Mouse (Mus musculus) embryonic facial prominence, embryonic 12.5 days (tissue): Measurements from ENCODE around the gene Fam151a. TPM values are rescaled to one million over a fixed set of nuclear protein-coding genes. Genes with fewer than 3 reads are reported as not detected.
"Not testable (repeated sequence)": the region's sequence is repeated elsewhere in the genome, so short reads cannot be mapped to it uniquely, and the experiment has no call there.

Source experiments
- ATAC-seq: fragments of 200-750 bp; cut with Nextera tagmentation; 2 replicates; pipeline ENCODE4 v1.8.0; 2017; ENCODE audit not compliant: insufficient number of reproducible peaks, insufficient read depth, low FRiP score, low TSS enrichment
- H3K27ac ChIP-seq: fragments of 300-500 bp; sonication (generic); 2 replicates; pipeline ENCODE4 v1.5.1; 2016; ENCODE audit warnings: mild to moderate bottlenecking
- H3K27me3 ChIP-seq: fragments of 300-500 bp; sonication (generic); 2 replicates; pipeline ENCODE4 v1.6.1; 2016; ENCODE audit warnings: mild to moderate bottlenecking, moderate library complexity
- H3K36me3 ChIP-seq: fragments of 300-500 bp; sonication (generic); 2 replicates; pipeline ENCODE4 v1.6.1; 2016; ENCODE audit warnings: mild to moderate bottlenecking
- H3K4me1 ChIP-seq: fragments of 300-500 bp; sonication (generic); 2 replicates; pipeline ENCODE4 v1.6.1; 2016
- H3K4me2 ChIP-seq: fragments of 300-500 bp; sonication (generic); replicated peaks from 2 replicates; pipeline ENCODE4 v1.6.1; 2016; ENCODE audit warnings: mild to moderate bottlenecking, moderate library complexity
- H3K4me3 ChIP-seq: fragments of 300-500 bp; sonication (generic); 2 replicates; pipeline ENCODE4 v1.5.1; 2016; ENCODE audit warnings: mild to moderate bottlenecking
- H3K9ac ChIP-seq: fragments of 300-500 bp; sonication (generic); 2 replicates; pipeline ENCODE4 v1.6.1; 2016; ENCODE audit warnings: mild to moderate bottlenecking, moderate library complexity
- H3K9me3 ChIP-seq: fragments of 300-500 bp; sonication (generic); 2 replicates; pipeline ENCODE4 v1.6.1; 2016; ENCODE audit warnings: mild to moderate bottlenecking, moderate library complexity
- WGBS: fragments of 180-500 bp; shearing (Covaris S2); methylation state at CpG from one replicate; pipeline ENCODE4 v1.1.7; 2016; 5-methylcytosine and 5-hydroxymethylcytosine counted together
- polyA plus RNA-seq: library from polyadenylated mRNA; unstranded; fragments of >200 nt; fragmentation: Nextera tagmentation; extraction: Ambion mirVana; gene quantifications from 2 replicates; pipeline ENCODE4 v1.2.1, GENCODE M21; 2016

Gene Fam151a
- polyA plus RNA-seq, 1 experiment from 2014 or later = 0.19 TPM

DNA sequence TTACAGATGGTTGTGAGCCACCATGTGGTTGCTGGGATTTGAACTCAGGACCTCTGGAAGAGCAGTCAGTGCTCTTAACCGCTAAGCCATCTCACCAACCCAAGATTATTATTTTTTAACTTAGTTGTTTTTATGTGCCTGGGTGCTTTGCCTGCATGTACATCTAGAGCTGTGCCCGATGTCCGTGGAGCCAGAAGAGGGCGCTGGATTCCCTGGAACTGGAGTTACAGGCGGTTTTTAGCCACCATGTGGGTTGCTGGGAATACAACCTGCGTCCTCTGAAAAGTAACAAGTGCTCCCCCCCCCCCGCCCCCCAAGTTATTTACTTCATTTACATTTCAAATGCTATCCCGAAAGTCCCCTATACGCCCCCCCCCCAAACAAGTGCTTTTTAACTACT is 60.1 kb downstream of the Fam151a start:
- not testable (repeated sequence) for ATAC-seq, H3K4me3 ChIP-seq, H3K9me3 ChIP-seq, H3K9ac ChIP-seq, H3K27me3 ChIP-seq, H3K4me1 ChIP-seq, H3K27ac ChIP-seq, H3K4me2 ChIP-seq, H3K36me3 ChIP-seq
- WGBS = 94% methylated on average over 9 of the region's 9 CpGs

DNA sequence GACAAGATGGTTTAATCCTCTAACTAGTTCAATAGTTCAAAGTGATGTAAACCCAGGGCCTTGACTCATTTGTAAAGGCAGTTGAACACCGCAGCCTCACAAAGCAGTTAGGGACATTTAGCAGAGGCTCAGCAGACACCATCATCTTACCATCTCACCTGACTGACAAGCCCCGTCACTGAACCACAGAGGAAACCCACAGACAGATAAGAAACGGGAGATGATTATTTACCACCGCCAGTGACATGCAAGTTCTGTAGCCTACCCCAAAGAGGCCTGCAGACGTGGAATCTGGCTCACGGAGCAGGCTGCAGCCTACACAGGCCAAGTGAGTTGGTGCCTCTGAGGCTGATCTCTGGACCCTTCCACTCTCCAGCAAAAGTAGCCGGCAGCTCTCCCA is 60.6 kb downstream of the Fam151a start:
- Histone ChIP-seq H3K9ac (no peak overlapping the region), H3K36me3 (no peaks in the 10 kb centered on the region), H3K4me2 (no peak overlapping the region), H3K4me1 (peaks cover 11% of the 10 kb centered on the region; the same call in 1 of the 2 replicates), H3K27me3 (no peaks in the 10 kb centered on the region), H3K27ac (no peak overlapping the region), H3K4me3 (no peak overlapping the region), H3K9me3 (no peaks in the 10 kb centered on the region)
- no peak for ATAC-seq
- WGBS = 88% methylated on average over 7 of the region's 7 CpGs

DNA sequence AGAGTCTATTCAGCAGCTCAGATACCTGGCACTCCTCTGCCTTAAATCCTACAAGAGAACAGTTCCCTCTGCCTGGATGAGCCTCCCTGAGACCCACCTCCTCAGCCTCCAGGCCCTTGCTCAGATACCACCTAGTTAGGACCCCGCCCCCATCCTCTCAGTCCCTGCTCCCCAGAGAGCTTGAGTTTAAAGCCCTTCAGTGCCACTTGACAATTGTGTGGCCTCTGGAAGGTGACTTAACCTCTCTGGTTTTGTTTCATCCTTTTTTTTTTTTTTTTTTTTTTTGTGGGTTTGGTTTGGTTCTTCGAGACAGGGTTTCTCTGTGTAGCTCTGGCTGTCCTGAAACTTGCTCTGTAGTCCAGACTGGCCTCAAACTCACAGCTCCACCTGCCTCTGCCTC is 61.6 kb downstream of the Fam151a start:
- no peaks in the 10 kb centered on the region for H3K9me3 ChIP-seq
- ATAC-seq = no peak
- no peaks in the 10 kb centered on the region for H3K36me3 ChIP-seq
- no peak overlapping the region for H3K4me3 ChIP-seq
- peaks cover 7% of the 10 kb centered on the region for H3K4me1 ChIP-seq
- H3K27ac ChIP-seq = no peak overlapping the region
- no peak overlapping the region for H3K4me2 ChIP-seq
- no peaks in the 10 kb centered on the region for H3K27me3 ChIP-seq
- H3K9ac ChIP-seq = no peak overlapping the region
- WGBS = 81% methylated on average over 2 of the region's 2 CpGs

Other genes with a start within 250 kb of the Fam151a start
- gene Bsnd, start 241.6 kb upstream of the Fam151a start, polyA plus RNA-seq = not detected in 2 replicates
- gene Dhcr24, start 172.9 kb upstream of the Fam151a start, polyA plus RNA-seq = 5.5 and 6.0 TPM in 2 replicates
- gene Lexm, start 116.6 kb upstream of the Fam151a start, polyA plus RNA-seq = 0.40 and 0.76 TPM in 2 replicates
- 0.61 and 0.95 TPM in 2 replicates for gene Ttc22, start 111.5 kb upstream of the Fam151a start, polyA plus RNA-seq
- gene Pars2, start 82.8 kb upstream of the Fam151a start, polyA plus RNA-seq = 15.3 and 16.9 TPM in 2 replicates
- 106 and 109 TPM in 2 replicates for gene Ttc4, start 54.9 kb upstream of the Fam151a start, polyA plus RNA-seq
- gene Mroh7, start 3.0 kb upstream of the Fam151a start, polyA plus RNA-seq = 0.58 TPM in 1 of 2 replicates, not detected in the other
- gene Acot11, start 71.1 kb downstream of the Fam151a start, polyA plus RNA-seq = 1.9 and 3.0 TPM in 2 replicates
- 275 and 279 TPM in 2 replicates for gene Ssbp3, start 176.8 kb downstream of the Fam151a start, polyA plus RNA-seq